Comparison of ENCODE assay signal across 20 mouse cellular contexts in genomic region chr9:119260825-119261224, GRCm38 (mm10). TPM values are rescaled to one million over a fixed set of nuclear protein-coding genes. Genes with fewer than 3 reads are reported as not detected.
"Had no signal": no experiment of that assay in that cellular context is flagged by ENCODE, and none has a peak within 500 bp of the region (broad histone marks: within the 10 kb centered on the region; RNA-seq: fewer than 3 reads in every experiment).

No protein-coding gene starts in this region.

- H3K27ac ChIP-seq: neural tube, embryonic 13.5 days; neural tube, embryonic 15.5 days; stomach, embryonic 15.5 days; stomach, postnatal 0 days had no signal

- H3K4me2 ChIP-seq: neural tube, embryonic 13.5 days; neural tube, embryonic 15.5 days; stomach, embryonic 15.5 days had no signal

- DNase-seq: retina, postnatal 1 day; right cerebral cortex, adult 18-20 months; right cerebral cortex, postnatal 14 days; right cerebral cortex, postnatal 25 days; spleen, adult 18-20 months; thymus, adult 18-20 months; thymus, adult 2 months; thymus, postnatal 14 days; thymus, postnatal 25 days; thymus, postnatal 36 days; thymus, postnatal 4 days had no signal

- H3K9me3 ChIP-seq: neural tube, embryonic 13.5 days; neural tube, embryonic 15.5 days; stomach, embryonic 15.5 days had no signal

- H3K4me1 ChIP-seq: neural tube, embryonic 13.5 days; neural tube, embryonic 15.5 days; stomach, embryonic 15.5 days had no signal

- H3K27me3 ChIP-seq: neural tube, embryonic 13.5 days; neural tube, embryonic 15.5 days; stomach, embryonic 15.5 days had no signal

- H3K4me3 ChIP-seq: neural tube, embryonic 13.5 days; neural tube, embryonic 15.5 days; stomach, embryonic 15.5 days had no signal

- H3K9ac ChIP-seq: neural tube, embryonic 13.5 days; neural tube, embryonic 15.5 days; stomach, embryonic 15.5 days had no signal

RNA-seq across cellular contexts. Expression of gene Slc22a13, which starts 51.9 kb away (rescaled TPM):
- total RNA-seq: neutrophil, adult 5-6 weeks had no signal
- polyA plus RNA-seq: neural tube, embryonic 13.5 days; neural tube, embryonic 14.5 days; stomach, embryonic 14.5 days; stomach, embryonic 15.5 days; stomach, embryonic 16.5 days; stomach, postnatal 0 days; thymus, postnatal 0 days had no signal
